Mouse (Mus musculus): ENCODE measurements around the gene Mtpn.
A peak's percentile ranks its signal among the peaks of the same experiment; 100 is the strongest.

The Mtpn gene

GRCm38 (mm10) chr6:35539304-35540009 lies at the start of gene Mtpn:
Mtpn (minus strand) TSS chr6:35539888.
- DNase-seq (ENCODE audit: low read depth, low spot score): peak; percentile 95

- no peak for DNase-seq (ENCODE audit: low read depth, low spot score)
Measured at GRCm38 (mm10) chr6:35568731-35569130, 29.0 kb upstream of the Mtpn start.

- no peak for DNase-seq (ENCODE audit: low read depth, low spot score)
Measured at GRCm38 (mm10) chr6:35567755-35568154, 28.1 kb upstream of the Mtpn start.

- no peak for DNase-seq (ENCODE audit: low read depth, low spot score)
Measured at GRCm38 (mm10) chr6:35559950-35560349, 20.3 kb upstream of the Mtpn start.

GRCm38 (mm10) chr6:35544352-35544751 lies 4.7 kb upstream of the Mtpn start:
- no peak for DNase-seq (ENCODE audit: low read depth, low spot score)

- no peak for DNase-seq (ENCODE audit: low read depth, low spot score)
Measured at GRCm38 (mm10) chr6:35542656-35543400, 3.1 kb upstream of the Mtpn start.

GRCm38 (mm10) chr6:35540377-35540776 lies 689 bp upstream of the Mtpn start:
- no peak for DNase-seq (ENCODE audit: low read depth, low spot score)

- no peak for DNase-seq (ENCODE audit: low read depth, low spot score)
Measured at GRCm38 (mm10) chr6:35538757-35539303, 858 bp downstream of the Mtpn start.

- DNase-seq (ENCODE audit: low read depth, low spot score): no peak
Measured at GRCm38 (mm10) chr6:35536021-35536420, 3.7 kb downstream of the Mtpn start.

GRCm38 (mm10) chr6:35513362-35513761 lies 26.3 kb downstream of the Mtpn start:
- no peak for DNase-seq (ENCODE audit: low read depth, low spot score)

- no peak for DNase-seq (ENCODE audit: low read depth, low spot score)
Measured at GRCm38 (mm10) chr6:35504781-35505180, 34.9 kb downstream of the Mtpn start.

GRCm38 (mm10) chr6:35502904-35503303 lies 36.8 kb downstream of the Mtpn start:
- no peak for DNase-seq (ENCODE audit: low read depth, low spot score)

GRCm38 (mm10) chr6:35499978-35500667 lies 39.6 kb downstream of the Mtpn start:
- no peak for DNase-seq (ENCODE audit: low read depth, low spot score)

GRCm38 (mm10) chr6:35497406-35497805 lies 42.3 kb downstream of the Mtpn start:
- no peak for DNase-seq (ENCODE audit: low read depth, low spot score)

GRCm38 (mm10) chr6:35493851-35494250 lies 45.8 kb downstream of the Mtpn start:
- no peak for DNase-seq (ENCODE audit: low read depth, low spot score)

- no peak for DNase-seq (ENCODE audit: low read depth, low spot score)
Measured at GRCm38 (mm10) chr6:35479651-35480335, 59.9 kb downstream of the Mtpn start.

- no peak for DNase-seq (ENCODE audit: low read depth, low spot score)
Measured at GRCm38 (mm10) chr6:35476830-35477229, 62.9 kb downstream of the Mtpn start.

- DNase-seq (ENCODE audit: low read depth, low spot score): no peak
Measured at GRCm38 (mm10) chr6:35463450-35464395, 76.0 kb downstream of the Mtpn start.

GRCm38 (mm10) chr6:35462484-35462883 lies 77.2 kb downstream of the Mtpn start:
- no peak for DNase-seq (ENCODE audit: low read depth, low spot score)

Data from retina, adult 2 months (tissue).